Mouse (Mus musculus) bone marrow, adult 2 months (tissue): ENCODE results near the gene Tab1.

Experiments used
- CTCF ChIP-seq: fragments of 200-500 bp; IDR thresholded peaks from 2 replicates; pipeline ENCODE4 v1.5.1; 2011; ENCODE audit warnings: low read length, control low read depth; ENCODE audit not compliant: control insufficient read depth, insufficient read depth
- POLR2A ChIP-seq: fragments of 200-500 bp; IDR thresholded peaks from 2 replicates; pipeline ENCODE4 v1.6.1; 2011; ENCODE audit warnings: low read depth, mild to moderate bottlenecking, control low read depth, low read length, borderline replicate concordance; ENCODE audit not compliant: control insufficient read depth

DNA sequence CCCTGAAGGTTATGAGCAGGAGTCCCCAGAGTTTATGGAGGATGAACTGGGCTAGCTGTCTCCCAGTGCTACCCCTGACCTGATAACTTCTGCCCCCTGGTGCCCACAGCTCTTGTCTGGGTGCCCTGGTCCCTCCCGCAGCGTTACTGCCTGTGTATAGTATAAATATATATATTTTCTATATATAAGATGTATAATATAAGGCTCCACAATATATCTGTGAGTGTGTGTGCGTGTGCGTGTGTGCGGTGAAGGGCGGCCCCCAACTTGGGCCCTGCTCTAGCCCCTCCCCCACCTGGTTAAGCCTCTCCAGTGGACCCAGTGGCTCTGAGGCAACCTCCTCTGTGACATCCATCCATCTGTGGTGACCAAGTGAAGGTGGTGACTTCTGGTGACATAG, 13.9 kb upstream of the Tab1 start:
- TF ChIP-seq CTCF (no peak), POLR2A (no peak)
